In genomic region chr8:84965731-84966291, GRCm38 (mm10) we compare ENCODE assay signal across 8 mouse cellular contexts. TPM values are rescaled to one million over a fixed set of nuclear protein-coding genes. Genes with fewer than 3 reads are reported as not detected.
DNase-seq lines count a peak whose midpoint lies in the region; ATAC-seq and TF ChIP-seq lines count a peak whose summit lies in the region.

No protein-coding gene starts in this region.

- peak; percentile 96 for DNase-seq in NIH3T3 (ENCODE audit: low read depth)
- peak; percentile 88 for DNase-seq in cerebellum, adult 8-10 months
- DNase-seq in forebrain, postnatal 0 days: peak; percentile 97
- DNase-seq in heart, postnatal 4 days: peak; percentile 93
- peak; percentile 97 for DNase-seq in layer of hippocampus, adult 9-11 months
- peak; percentile 91 for DNase-seq in ovary, postnatal 36 days (ENCODE audit: low spot score)
- DNase-seq in thymus, postnatal 36 days: peak; percentile 86 to 90

- no peaks in the 10 kb centered on the region for H3K27me3 ChIP-seq in forebrain, postnatal 0 days (ENCODE audit: insufficient read depth, low read length)
- no peaks in the 10 kb centered on the region for H3K27me3 ChIP-seq in lung, embryonic 16.5 days (ENCODE audit: control insufficient read depth, insufficient read depth, low read depth, low read length)

- WGBS in forebrain, postnatal 0 days: 1% methylated on average over 41 of the region's 41 CpGs
- under 1% methylated on average over 41 of the region's 41 CpGs for WGBS in lung, embryonic 16.5 days

- no peak for TF ChIP-seq CTCF in forebrain, postnatal 0 days (IDR thresholded peaks at IDR 0.05; ENCODE audit: low read depth)

- ATAC-seq in forebrain, postnatal 0 days: peak; percentile 91
- peak; percentile 93 for ATAC-seq in lung, embryonic 16.5 days (ENCODE audit: low read depth)

- H3K9me3 ChIP-seq in forebrain, postnatal 0 days (ENCODE audit: low read length): no peaks in the 10 kb centered on the region
- H3K9me3 ChIP-seq in lung, embryonic 16.5 days (ENCODE audit: control insufficient read depth, low read length): no peaks in the 10 kb centered on the region

- H3K27ac ChIP-seq in forebrain, postnatal 0 days (ENCODE audit: low read depth, low read length): 0 out of 2 replicates have a peak overlapping the region, but pooled peaks have one; percentile 29
- peak overlapping the region; percentile 77 for H3K27ac ChIP-seq in lung, embryonic 16.5 days (ENCODE audit: low read length)

- peak overlapping the region; percentile 64 for H3K9ac ChIP-seq in forebrain, postnatal 0 days
- H3K9ac ChIP-seq in lung, embryonic 16.5 days (ENCODE audit: low read length): peak overlapping the region; percentile 83

- 0 out of 2 replicates have a peak, but pooled peaks cover 2% of the 10 kb centered on the region for H3K36me3 ChIP-seq in forebrain, postnatal 0 days (ENCODE audit: insufficient read depth)
- peaks cover 5% of the 10 kb centered on the region for H3K36me3 ChIP-seq in lung, embryonic 16.5 days (ENCODE audit: control insufficient read depth, insufficient read depth, low read length)

- peak overlapping the region; percentile 62 for H3K4me3 ChIP-seq in forebrain, postnatal 0 days (ENCODE audit: low read depth, low read length)
- peak overlapping the region; percentile 80 for H3K4me3 ChIP-seq in lung, embryonic 16.5 days (ENCODE audit: low read length)

- H3K4me2 ChIP-seq in forebrain, postnatal 0 days (ENCODE audit: low read depth): peak overlapping the region; percentile 93
- peak overlapping the region; percentile 93 for H3K4me2 ChIP-seq in lung, embryonic 16.5 days (ENCODE audit: low read depth, low read length)

- H3K4me1 ChIP-seq in forebrain, postnatal 0 days (ENCODE audit: insufficient read depth): peaks cover 10% of the 10 kb centered on the region
- peaks cover 23% of the 10 kb centered on the region for H3K4me1 ChIP-seq in lung, embryonic 16.5 days (replicated peaks; ENCODE audit: control insufficient read depth, insufficient read depth, low read length)

RNA-seq across cellular contexts. Expression of gene Gm49661, which starts 3.4 kb away (rescaled TPM):
- not detected in 2 replicates for total RNA-seq in forebrain, postnatal 0 days (2014; rRNA removed)
- polyA plus RNA-seq in forebrain, postnatal 0 days (2015; fragmentation: Nextera tagmentation; extraction: Ambion mirVana): not detected in 2 replicates
- 1 to 10 TPM in 1 of 2 experiments, not detected in 1; 1.5 TPM for total RNA-seq in heart, postnatal 4 days (2021)
- polyA plus RNA-seq in lung, embryonic 16.5 days (2015; fragmentation: Nextera tagmentation; extraction: Ambion mirVana): not detected in 2 replicates

RNA-seq across cellular contexts. Expression of gene Prdx2, which starts 3.6 kb away (rescaled TPM):
- 814 and 983 TPM in 2 replicates for total RNA-seq in forebrain, postnatal 0 days (2014; rRNA removed)
- polyA plus RNA-seq in forebrain, postnatal 0 days (2015; fragmentation: Nextera tagmentation; extraction: Ambion mirVana): 974 and 1,110 TPM in 2 replicates
- total RNA-seq in heart, postnatal 4 days (2021): 100 to 1,000 TPM; 678 to 716 TPM
- 644 and 691 TPM in 2 replicates for polyA plus RNA-seq in lung, embryonic 16.5 days (2015; fragmentation: Nextera tagmentation; extraction: Ambion mirVana)

RNA-seq across cellular contexts. Expression of gene Rnaseh2a, which starts 3.8 kb away (rescaled TPM):
- total RNA-seq in forebrain, postnatal 0 days (2014; rRNA removed): 39.8 and 42.7 TPM in 2 replicates
- 52.2 and 56.3 TPM in 2 replicates for polyA plus RNA-seq in forebrain, postnatal 0 days (2015; fragmentation: Nextera tagmentation; extraction: Ambion mirVana)
- 10 to 100 TPM; 61.8 to 69.1 TPM for total RNA-seq in heart, postnatal 4 days (2021)
- 114 and 119 TPM in 2 replicates for polyA plus RNA-seq in lung, embryonic 16.5 days (2015; fragmentation: Nextera tagmentation; extraction: Ambion mirVana)

RNA-seq across cellular contexts. Expression of gene Junb, which starts 12.7 kb away (rescaled TPM):
- total RNA-seq in forebrain, postnatal 0 days (2014; rRNA removed): 21.9 and 22.2 TPM in 2 replicates
- polyA plus RNA-seq in forebrain, postnatal 0 days (2015; fragmentation: Nextera tagmentation; extraction: Ambion mirVana): 10.1 and 15.9 TPM in 2 replicates
- total RNA-seq in heart, postnatal 4 days (2021): 10 to 100 TPM; 12.3 to 12.4 TPM
- 13.7 and 15.5 TPM in 2 replicates for polyA plus RNA-seq in lung, embryonic 16.5 days (2015; fragmentation: Nextera tagmentation; extraction: Ambion mirVana)

RNA-seq across cellular contexts. Expression of gene Rtbdn, which starts 19.0 kb away (rescaled TPM):
- total RNA-seq in forebrain, postnatal 0 days (2014; rRNA removed): 4.8 and 10.4 TPM in 2 replicates
- polyA plus RNA-seq in forebrain, postnatal 0 days (2015; fragmentation: Nextera tagmentation; extraction: Ambion mirVana): 1.7 and 3.5 TPM in 2 replicates
- total RNA-seq in heart, postnatal 4 days (2021): not detected
- polyA plus RNA-seq in lung, embryonic 16.5 days (2015; fragmentation: Nextera tagmentation; extraction: Ambion mirVana): 0.23 and 0.29 TPM in 2 replicates

Comparison
In these comparisons a context has a peak if more than half of its experiments do, and no peak if none do; other contexts are left out.
1. Peak in every context shown above with its lines: DNase-seq, ATAC-seq, H3K4me3 ChIP-seq and H3K27ac ChIP-seq.